Mouse (Mus musculus) embryonic facial prominence, embryonic 15.5 days (tissue): ENCODE data around the gene Ip6k2. TPM values are rescaled to one million over a fixed set of nuclear protein-coding genes. Genes with fewer than 3 reads are reported as not detected.

Source experiments
- ATAC-seq: fragments of 200-750 bp; cut with Nextera tagmentation; 2 replicates; pipeline ENCODE4 v1.8.0; 2017; ENCODE audit warnings: low read depth, moderate TSS enrichment; ENCODE audit not compliant: insufficient number of reproducible peaks, low FRiP score, low TSS enrichment
- H3K27ac ChIP-seq: fragments of 300-500 bp; sonication (generic); replicated peaks from 2 replicates; pipeline ENCODE4 v1.5.1; 2015; ENCODE audit warnings: mild to moderate bottlenecking, inconsistent platforms
- H3K27me3 ChIP-seq: fragments of 300-500 bp; sonication (generic); 2 replicates; pipeline ENCODE4 v1.6.1; 2015; ENCODE audit warnings: inconsistent platforms
- H3K36me3 ChIP-seq: fragments of 300-500 bp; sonication (generic); 2 replicates; pipeline ENCODE4 v1.6.1; 2015; ENCODE audit warnings: mild to moderate bottlenecking, inconsistent platforms
- H3K4me1 ChIP-seq: fragments of 300-500 bp; sonication (generic); 2 replicates; pipeline ENCODE4 v1.6.1; 2015; ENCODE audit warnings: inconsistent platforms
- H3K4me2 ChIP-seq: fragments of 300-500 bp; sonication (generic); replicated peaks from 2 replicates; pipeline ENCODE4 v1.6.1; 2015; ENCODE audit warnings: mild to moderate bottlenecking, inconsistent platforms
- H3K4me3 ChIP-seq: fragments of 300-500 bp; sonication (generic); replicated peaks from 2 replicates; pipeline ENCODE4 v1.5.1; 2015; ENCODE audit warnings: mild to moderate bottlenecking, inconsistent platforms
- H3K9ac ChIP-seq: fragments of 300-500 bp; sonication (generic); 2 replicates; pipeline ENCODE4 v1.6.1; 2015; ENCODE audit warnings: inconsistent platforms
- H3K9me3 ChIP-seq: fragments of 300-500 bp; sonication (generic); replicated peaks from 2 replicates; pipeline ENCODE4 v1.6.1; 2016; ENCODE audit warnings: inconsistent platforms
- WGBS: fragments of 180-500 bp; shearing (Covaris S2); methylation state at CpG from one replicate; pipeline ENCODE4 v1.1.7; 2015; 5-methylcytosine and 5-hydroxymethylcytosine counted together
- polyA plus RNA-seq: library from polyadenylated mRNA; unstranded; fragments of >200 nt; fragmentation: Nextera tagmentation; extraction: Ambion mirVana; gene quantifications from 2 replicates; pipeline ENCODE4 v1.2.1, GENCODE M21; 2015

Gene Ip6k2
- polyA plus RNA-seq, 1 experiment from 2014 or later: 101 TPM

DNA sequence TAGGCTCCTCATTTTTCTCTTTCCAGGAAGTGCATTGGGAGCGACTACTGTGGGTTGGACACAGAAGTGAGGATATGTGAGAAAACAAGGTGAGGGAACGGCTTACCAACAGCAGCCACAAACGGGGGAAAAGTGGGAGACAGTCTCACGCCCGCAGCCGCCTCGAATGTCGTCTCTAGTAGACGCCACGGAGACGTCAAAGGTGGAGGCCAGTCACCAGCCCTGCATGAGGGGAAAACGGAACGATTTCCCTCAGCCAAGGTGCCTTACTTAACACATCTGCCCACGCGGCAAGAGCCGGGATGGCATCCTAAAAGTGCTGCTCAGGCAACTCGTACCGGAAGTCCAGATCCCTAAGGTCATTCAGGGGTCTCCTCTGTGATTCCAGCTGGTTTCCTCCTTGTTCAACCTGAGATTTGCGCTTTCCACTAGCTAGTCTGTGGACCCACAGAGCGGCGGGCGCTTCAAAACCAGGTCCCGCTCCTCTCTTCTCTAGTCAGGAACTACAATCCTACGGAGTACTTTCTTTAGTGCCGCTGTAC is 40.6 kb downstream of the Ip6k2 start:
- H3K4me1 ChIP-seq: peaks cover 15% of the 10 kb centered on the region
- H3K9ac ChIP-seq: no peak overlapping the region
- peaks cover 62% of the 10 kb centered on the region for H3K27me3 ChIP-seq
- 0 out of 2 replicates have a peak, but pooled peaks cover 2% of the 10 kb centered on the region for H3K36me3 ChIP-seq
- H3K4me3 ChIP-seq: no peak overlapping the region; the same call in 1 of the 2 replicates
- ATAC-seq: no peak
- no peaks in the 10 kb centered on the region for H3K9me3 ChIP-seq
- no peak overlapping the region for H3K27ac ChIP-seq
- no peak overlapping the region for H3K4me2 ChIP-seq
- WGBS: 2% methylated on average over 25 of the region's 25 CpGs

DNA sequence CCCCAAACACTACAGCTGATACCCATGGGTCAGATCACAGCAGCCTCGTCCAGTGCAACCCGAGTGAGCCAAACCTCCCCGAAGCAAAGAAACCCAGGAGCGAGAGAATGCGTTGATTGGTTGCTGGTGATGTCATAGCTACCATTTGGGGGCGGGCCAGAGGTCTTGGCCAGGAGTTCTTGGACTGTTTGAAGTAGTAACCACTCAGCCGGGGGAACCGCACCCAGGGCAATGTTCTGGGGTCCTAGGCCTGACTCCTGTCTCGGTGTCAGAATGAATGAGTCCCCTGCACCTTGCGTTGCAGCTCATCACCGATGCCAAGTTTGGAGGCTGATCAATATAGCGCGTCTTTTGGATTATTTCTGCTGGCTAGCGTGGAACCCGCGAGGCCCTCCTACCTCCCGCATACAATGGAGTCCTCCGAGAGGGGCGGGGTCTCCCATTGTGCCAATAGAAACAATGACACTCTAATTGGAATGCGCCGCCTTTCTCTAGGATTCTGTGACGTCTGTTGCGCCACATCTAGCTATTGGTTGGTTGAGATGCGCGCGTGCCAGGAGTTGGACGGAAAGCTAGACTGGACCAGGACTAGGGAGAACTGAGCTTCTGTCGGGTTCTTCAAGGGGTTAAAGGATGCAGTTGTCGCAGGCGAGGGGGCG is 41.3 kb downstream of the Ip6k2 start:
- WGBS: under 1% methylated on average over 31 of the region's 31 CpGs
- Histone ChIP-seq H3K27me3 (peaks cover 67% of the 10 kb centered on the region), H3K27ac (no peak overlapping the region), H3K9ac (no peak overlapping the region), H3K4me2 (no peak overlapping the region), H3K4me3 (no peak overlapping the region), H3K36me3 (no peaks in the 10 kb centered on the region), H3K4me1 (peaks cover 15% of the 10 kb centered on the region), H3K9me3 (no peaks in the 10 kb centered on the region)
- ATAC-seq: no peak

GRCm38 (mm10) chr9:108825820-108826699 is 42.5 kb downstream of the Ip6k2 start, which contains the start of gene Celsr3:
TSS of gene Celsr3 (plus strand) at chr9:108826320.
- no peak for ATAC-seq
- peak within 1 kb of the TSS; percentile 43 for H3K4me3 ChIP-seq
- no peak within 1 kb of the TSS for H3K27ac ChIP-seq
- H3K27me3 ChIP-seq: peaks cover 79% of the 10 kb centered on the region
- peak within 1 kb of the TSS; percentile 86 for H3K4me2 ChIP-seq
- WGBS: 2% methylated on average over 65 of the region's 70 CpGs
- H3K4me1 ChIP-seq: peaks cover 15% of the 10 kb centered on the region
- H3K9ac ChIP-seq: no peak within 1 kb of the TSS
- H3K36me3 ChIP-seq: no peaks in the 10 kb centered on the region
- H3K9me3 ChIP-seq: no peaks in the 10 kb centered on the region

DNA sequence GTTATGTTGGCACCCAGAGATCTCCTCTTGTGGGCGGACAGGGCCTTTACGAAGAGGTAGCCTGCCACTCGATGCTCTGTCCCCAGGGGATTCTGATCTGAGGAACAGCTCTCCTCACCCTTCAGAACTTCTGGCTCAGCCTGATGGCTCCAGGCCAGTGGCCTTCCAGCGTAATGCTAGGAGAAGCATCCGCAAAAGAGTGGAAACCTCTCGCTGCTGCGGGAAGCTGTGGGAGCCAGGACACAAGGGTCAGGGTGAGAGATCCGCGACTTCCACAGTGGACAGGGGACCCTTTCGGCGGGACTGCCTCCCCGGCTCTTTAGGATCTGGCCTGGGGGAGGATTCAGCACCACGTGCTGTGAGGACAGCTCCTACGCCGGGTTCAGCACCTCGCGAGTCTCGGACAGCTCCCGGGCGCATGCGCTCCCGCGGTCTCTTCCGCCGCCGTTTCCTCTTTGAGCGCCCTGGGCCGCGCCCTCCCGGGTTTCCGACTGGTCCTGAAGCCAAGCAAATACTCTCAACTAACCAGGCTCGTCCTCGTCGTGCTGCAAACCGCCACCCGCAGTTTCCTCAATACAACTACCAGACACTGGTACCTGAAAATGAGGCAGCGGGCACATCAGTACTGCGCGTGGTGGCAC is 43.2 kb downstream of the Ip6k2 start:
- peak overlapping the region; percentile 43 for H3K4me3 ChIP-seq
- H3K27me3 ChIP-seq: peaks cover 86% of the 10 kb centered on the region
- WGBS: 2% methylated on average over 39 of the region's 39 CpGs
- ATAC-seq: peak; percentile 51
- no peak overlapping the region for H3K27ac ChIP-seq
- no peaks in the 10 kb centered on the region for H3K9me3 ChIP-seq
- peak overlapping the region; percentile 86 for H3K4me2 ChIP-seq
- H3K36me3 ChIP-seq: no peaks in the 10 kb centered on the region
- no peak overlapping the region for H3K9ac ChIP-seq
- H3K4me1 ChIP-seq: peaks cover 21% of the 10 kb centered on the region

DNA sequence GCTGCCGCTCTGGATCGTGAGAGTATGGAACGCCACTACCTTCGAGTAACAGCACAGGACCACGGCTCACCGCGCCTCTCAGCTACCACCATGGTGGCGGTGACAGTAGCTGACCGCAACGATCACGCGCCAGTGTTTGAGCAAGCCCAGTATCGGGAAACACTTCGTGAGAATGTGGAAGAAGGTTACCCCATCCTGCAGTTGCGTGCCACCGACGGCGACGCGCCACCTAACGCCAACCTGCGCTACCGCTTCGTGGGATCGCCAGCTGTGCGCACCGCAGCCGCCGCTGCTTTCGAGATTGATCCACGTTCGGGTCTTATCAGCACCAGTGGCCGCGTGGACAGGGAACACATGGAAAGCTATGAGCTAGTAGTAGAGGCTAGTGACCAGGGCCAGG is 43.9 kb downstream of the Ip6k2 start:
- no peaks in the 10 kb centered on the region for H3K9me3 ChIP-seq
- H3K9ac ChIP-seq: no peak overlapping the region
- H3K27me3 ChIP-seq: peaks cover 91% of the 10 kb centered on the region
- 18% methylated on average over 34 of the region's 34 CpGs for WGBS
- H3K4me2 ChIP-seq: peak overlapping the region; percentile 86
- no peaks in the 10 kb centered on the region for H3K36me3 ChIP-seq
- no peak for ATAC-seq
- H3K4me1 ChIP-seq: peaks cover 25% of the 10 kb centered on the region
- peak overlapping the region; percentile 42 for H3K4me3 ChIP-seq
- no peak overlapping the region for H3K27ac ChIP-seq

- Histone ChIP-seq H3K9me3 (no peaks in the 10 kb centered on the region), H3K9ac (no peak overlapping the region), H3K27me3 (peaks cover 95% of the 10 kb centered on the region), H3K4me1 (peaks cover 29% of the 10 kb centered on the region), H3K27ac (no peak overlapping the region), H3K4me3 (no peak overlapping the region), H3K4me2 (peak overlapping the region; percentile 86; the same call in 1 of the 2 replicates), H3K36me3 (no peaks in the 10 kb centered on the region)
- no peak for ATAC-seq
- WGBS: 66% methylated on average over 18 of the region's 18 CpGs
These were observed 44.3 kb downstream of the Ip6k2 start for GRCm38 (mm10) chr9:108827906-108828305.

- Histone ChIP-seq H3K9ac (no peak overlapping the region), H3K4me3 (peak overlapping the region; percentile 47), H3K9me3 (no peaks in the 10 kb centered on the region), H3K36me3 (no peaks in the 10 kb centered on the region), H3K4me2 (peak overlapping the region; percentile 97), H3K27me3 (peaks cover 77% of the 10 kb centered on the region), H3K4me1 (peaks cover 22% of the 10 kb centered on the region), H3K27ac (no peak overlapping the region)
- no peak for ATAC-seq
- 4% methylated on average over 23 of the region's 23 CpGs for WGBS
These were observed 48.0 kb downstream of the Ip6k2 start for GRCm38 (mm10) chr9:108831637-108832036.

GRCm38 (mm10) chr9:108832390-108833108 is 49.0 kb downstream of the Ip6k2 start:
- WGBS: 5% methylated on average over 46 of the region's 46 CpGs
- H3K4me3 ChIP-seq: peak overlapping the region; percentile 47
- no peak overlapping the region for H3K27ac ChIP-seq
- H3K9ac ChIP-seq: no peak overlapping the region
- peak overlapping the region; percentile 97 for H3K4me2 ChIP-seq
- H3K27me3 ChIP-seq: peaks cover 69% of the 10 kb centered on the region
- H3K9me3 ChIP-seq: no peaks in the 10 kb centered on the region
- ATAC-seq: peak; percentile 95
- H3K4me1 ChIP-seq: peaks cover 16% of the 10 kb centered on the region
- H3K36me3 ChIP-seq: no peaks in the 10 kb centered on the region

DNA sequence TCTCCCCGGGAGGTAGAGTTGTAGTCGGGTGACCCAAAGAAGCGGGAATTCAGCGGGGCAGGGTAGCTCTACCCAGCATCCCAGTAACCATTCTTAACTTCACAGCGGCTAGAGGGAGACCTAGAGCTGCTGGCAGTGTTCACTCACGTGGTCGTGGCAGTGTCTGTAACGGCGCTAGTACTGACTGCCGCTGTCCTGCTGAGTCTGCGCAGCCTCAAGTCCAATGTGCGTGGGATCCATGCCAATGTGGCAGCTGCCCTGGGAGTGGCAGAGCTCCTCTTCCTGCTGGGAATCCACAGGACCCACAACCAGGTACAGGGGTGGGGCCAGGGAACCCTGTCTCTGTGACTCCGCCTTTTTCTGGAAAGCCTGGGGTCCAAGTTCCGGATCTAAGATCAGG is 59.4 kb downstream of the Ip6k2 start:
- Histone ChIP-seq H3K36me3 (no peaks in the 10 kb centered on the region), H3K4me1 (peaks cover 8% of the 10 kb centered on the region; the same call in 1 of the 2 replicates), H3K9me3 (no peaks in the 10 kb centered on the region), H3K27me3 (peaks cover 7% of the 10 kb centered on the region; the same call in 1 of the 2 replicates), H3K27ac (no peak overlapping the region), H3K4me2 (peak overlapping the region; percentile 36), H3K4me3 (0 out of 2 replicates have a peak overlapping the region, but pooled peaks have one; percentile 7), H3K9ac (no peak overlapping the region)
- 11% methylated on average over 14 of the region's 14 CpGs for WGBS
- no peak for ATAC-seq

DNA sequence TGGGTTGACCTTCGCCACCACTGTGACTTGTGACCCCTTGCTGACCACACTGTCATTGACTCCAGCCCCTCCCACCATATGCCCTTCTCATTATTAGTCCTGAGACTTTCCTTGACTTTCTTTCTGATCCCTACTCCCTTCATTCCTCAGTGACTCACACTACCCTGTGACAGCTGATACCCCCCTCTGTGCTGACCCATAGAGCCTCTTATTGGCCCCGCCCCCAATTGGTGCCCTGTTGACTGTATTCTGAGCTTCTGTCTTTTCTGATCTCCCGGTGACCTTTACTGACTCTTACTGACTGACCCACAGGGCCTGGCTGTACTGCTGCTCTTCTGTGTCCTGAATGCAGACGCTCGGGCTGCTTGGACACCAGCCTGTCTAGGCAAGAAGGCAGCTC is 61.8 kb downstream of the Ip6k2 start:
- H3K27ac ChIP-seq: no peak overlapping the region
- H3K36me3 ChIP-seq: no peaks in the 10 kb centered on the region
- H3K4me3 ChIP-seq: no peak overlapping the region
- no peak for ATAC-seq
- WGBS: 68% methylated on average over 5 of the region's 5 CpGs
- H3K4me2 ChIP-seq: no peak overlapping the region
- H3K9me3 ChIP-seq: no peaks in the 10 kb centered on the region
- peaks cover 7% of the 10 kb centered on the region; the same call in 1 of the 2 replicates for H3K27me3 ChIP-seq
- no peak overlapping the region for H3K9ac ChIP-seq
- peaks cover 8% of the 10 kb centered on the region; the same call in 1 of the 2 replicates for H3K4me1 ChIP-seq
